Mouse (Mus musculus) CH12.LX (cell line): ENCODE results near the gene Thumpd2.

Experiments used
- CTCF ChIP-seq, 2 experiments: IDR thresholded peaks in 1 of 2; conservative IDR thresholded peaks in 1 of 2; 2 replicates each; pipeline ENCODE4 v1.5.1; 2011 to 2012; ENCODE audit warnings: low read depth in 2 of 2, low read length in 2 of 2, improper control_type of control experiment in 1 of 2, inconsistent platforms in 1 of 2, mild to moderate bottlenecking in 1 of 2, moderate library complexity in 1 of 2
- EP300 ChIP-seq: IDR thresholded peaks from 2 replicates; pipeline ENCODE4 v1.6.1; 2011; ENCODE audit warnings: low read length, improper control_type of control experiment
- ETS1 ChIP-seq: conservative IDR thresholded peaks from 2 replicates; pipeline ENCODE4 v1.6.1; 2012; ENCODE audit warnings: low read depth, mild to moderate bottlenecking, inconsistent platforms, low read length, improper control_type of control experiment, moderate library complexity
- GABPA ChIP-seq: IDR thresholded peaks from 2 replicates; pipeline ENCODE4 v1.6.1; 2012; ENCODE audit warnings: low read depth, low read length, improper control_type of control experiment, inconsistent platforms; ENCODE audit not compliant: insufficient replicate concordance
- JUN ChIP-seq: IDR thresholded peaks from 2 replicates; pipeline ENCODE4 v1.6.1; 2011; ENCODE audit warnings: low read depth, mild to moderate bottlenecking, low read length, improper control_type of control experiment, moderate library complexity; ENCODE audit not compliant: insufficient read depth
- MAFK ChIP-seq: IDR thresholded peaks from 2 replicates; pipeline ENCODE4 v1.6.1; 2011; ENCODE audit warnings: low read length, improper control_type of control experiment; ENCODE audit not compliant: insufficient replicate concordance
- MAX ChIP-seq: IDR thresholded peaks from 2 replicates; pipeline ENCODE4 v1.6.1; 2011; ENCODE audit warnings: low read length, improper control_type of control experiment
- MAZ ChIP-seq: IDR thresholded peaks from 2 replicates; pipeline ENCODE4 v1.6.1; 2012; ENCODE audit warnings: low read depth, mild to moderate bottlenecking, inconsistent platforms, low read length, improper control_type of control experiment, moderate library complexity
- POLR2A ChIP-seq: IDR thresholded peaks from 2 replicates; pipeline ENCODE4 v1.6.1; 2011; ENCODE audit warnings: low read depth, mild to moderate bottlenecking, improper control_type of control experiment, low read length
- RAD21 ChIP-seq: IDR thresholded peaks from 2 replicates; pipeline ENCODE4 v1.6.1; 2011; ENCODE audit warnings: low read depth, mild to moderate bottlenecking, low read length, improper control_type of control experiment, moderate library complexity
- TCF12 ChIP-seq: IDR thresholded peaks from 2 replicates; pipeline ENCODE4 v1.6.1; 2014; ENCODE audit warnings: low read depth, mild to moderate bottlenecking, inconsistent platforms, low read length, improper control_type of control experiment
- USF1 ChIP-seq: IDR thresholded peaks from 2 replicates; pipeline ENCODE4 v1.6.1; 2014; ENCODE audit warnings: low read depth, mild to moderate bottlenecking, inconsistent platforms, low read length, improper control_type of control experiment

GRCm38 (mm10) chr17:81044356-81044755 is 20.5 kb downstream of the Thumpd2 start:
- TF ChIP-seq RAD21 (no peak), MAZ (no peak), MAFK (no peak), GABPA (no peak), MAX (no peak), EP300 (no peak), POLR2A (no peak), TCF12 (no peak), CTCF (conservative IDR thresholded peaks at IDR 0.05 in 1 of 2, IDR thresholded peaks at IDR 0.05 in 1 of 2; ENCODE audit: low read depth in 2 of 2, low read length in 2 of 2) (no peak), JUN (no peak), USF1 (no peak), ETS1 (no peak)
